Mouse (Mus musculus) stomach, postnatal 0 days (tissue): ENCODE data around the gene Card11. TPM values are rescaled to one million over a fixed set of nuclear protein-coding genes. Genes with fewer than 3 reads are reported as not detected.

Experiments
- ATAC-seq: fragments of 200-750 bp; cut with Nextera tagmentation; 2 replicates; pipeline ENCODE4 v1.8.0; 2017; ENCODE audit not compliant: low FRiP score, low TSS enrichment
- DNase-seq: peaks from one replicate; pipeline ENCODE4 v3.0.0-alpha.2; 2016; ENCODE audit warnings: low spot score
- H3K27ac ChIP-seq: fragments of 300-500 bp; sonication (generic); replicated peaks from 2 replicates; pipeline ENCODE4 v1.5.1; 2014; ENCODE audit warnings: mild to moderate bottlenecking, control low read depth
- H3K27me3 ChIP-seq: fragments of 300-500 bp; sonication (generic); 2 replicates; pipeline ENCODE4 v1.6.1; 2014; ENCODE audit warnings: low read length; ENCODE audit not compliant: control insufficient read depth, insufficient read depth
- H3K36me3 ChIP-seq: fragments of 300-500 bp; sonication (generic); 2 replicates; pipeline ENCODE4 v1.6.1; 2014; ENCODE audit warnings: low read length, mixed read lengths; ENCODE audit not compliant: control insufficient read depth, insufficient read depth
- H3K4me1 ChIP-seq: fragments of 300-500 bp; sonication (generic); replicated peaks from 2 replicates; pipeline ENCODE4 v1.6.1; 2014; ENCODE audit warnings: antibody characterized with exemption; ENCODE audit not compliant: control insufficient read depth, insufficient read depth
- H3K4me2 ChIP-seq: fragments of 300-500 bp; sonication (generic); replicated peaks from 2 replicates; pipeline ENCODE4 v1.6.1; 2014; ENCODE audit warnings: low read depth, mild to moderate bottlenecking, control low read depth, moderate library complexity
- H3K4me3 ChIP-seq: fragments of 300-500 bp; sonication (generic); 2 replicates; pipeline ENCODE4 v1.5.1; 2014; ENCODE audit warnings: low read depth, low read length, control low read depth
- H3K9ac ChIP-seq: fragments of 300-500 bp; sonication (generic); 2 replicates; pipeline ENCODE4 v1.6.1; 2014; ENCODE audit warnings: mild to moderate bottlenecking, low read length, control low read depth, mixed read lengths
- H3K9me3 ChIP-seq: fragments of 300-500 bp; sonication (generic); 2 replicates; pipeline ENCODE4 v1.6.1; 2016; ENCODE audit warnings: low read length; ENCODE audit not compliant: control insufficient read depth
- CTCF ChIP-seq: IDR thresholded peaks from 2 replicates; pipeline ENCODE4 v1.5.1; 2016; ENCODE audit warnings: antibody characterized with exemption, low read depth, mild to moderate bottlenecking, moderate library complexity
- EP300 ChIP-seq: optimal IDR thresholded peaks from 2 replicates; pipeline ENCODE3; 2016; ENCODE audit warnings: antibody characterized with exemption
- WGBS: fragments of 180-500 bp; shearing (Covaris S2); extraction: QIAGEN DNeasy Blood & Tissue Kit; methylation state at CpG from one replicate; pipeline ENCODE4 v1.1.7; 2014; 5-methylcytosine and 5-hydroxymethylcytosine counted together
- polyA plus RNA-seq: library from polyadenylated mRNA; unstranded; fragments of >200 nt; fragmentation: Nextera tagmentation; extraction: Ambion mirVana; gene quantifications from 2 replicates; pipeline ENCODE4 v1.2.1, GENCODE M21; 2015

The Card11 gene
- polyA plus RNA-seq, 1 experiment from 2014 or later: 0.13 TPM

DNA sequence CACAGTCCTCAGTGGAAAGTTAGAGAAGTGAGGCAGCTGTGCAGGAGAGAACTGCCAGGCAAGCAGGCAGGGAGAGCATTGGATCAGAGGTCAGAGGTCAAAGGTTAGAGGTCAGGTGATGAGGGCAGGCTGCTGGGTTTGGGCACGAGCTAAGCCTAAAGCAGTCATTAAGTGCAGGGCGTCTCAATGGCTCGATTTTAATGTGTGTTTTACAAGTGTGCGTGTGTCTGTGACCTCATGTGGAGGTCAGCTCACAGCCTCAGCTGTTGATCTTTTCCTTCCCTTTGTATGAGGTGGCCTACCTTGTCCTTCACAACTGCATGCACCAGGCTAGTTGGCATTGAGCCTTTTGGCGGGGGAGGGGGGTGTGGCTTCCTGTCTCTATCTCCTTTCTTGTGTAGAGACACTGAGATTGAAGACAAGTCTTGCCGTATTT, 19.0 kb downstream of the Card11 start:
- no peak overlapping the region for H3K9ac ChIP-seq
- H3K27me3 ChIP-seq: no peaks in the 10 kb centered on the region
- no peaks in the 10 kb centered on the region for H3K36me3 ChIP-seq
- ATAC-seq: no peak
- H3K4me2 ChIP-seq: no peak overlapping the region
- 27% methylated on average over 6 of the region's 6 CpGs for WGBS
- TF ChIP-seq CTCF (no peak), EP300 (no peak)
- no peak overlapping the region for H3K4me3 ChIP-seq
- H3K4me1 ChIP-seq: no peaks in the 10 kb centered on the region
- no peaks in the 10 kb centered on the region for H3K9me3 ChIP-seq
- DNase-seq: no peak
- no peak overlapping the region for H3K27ac ChIP-seq

DNA sequence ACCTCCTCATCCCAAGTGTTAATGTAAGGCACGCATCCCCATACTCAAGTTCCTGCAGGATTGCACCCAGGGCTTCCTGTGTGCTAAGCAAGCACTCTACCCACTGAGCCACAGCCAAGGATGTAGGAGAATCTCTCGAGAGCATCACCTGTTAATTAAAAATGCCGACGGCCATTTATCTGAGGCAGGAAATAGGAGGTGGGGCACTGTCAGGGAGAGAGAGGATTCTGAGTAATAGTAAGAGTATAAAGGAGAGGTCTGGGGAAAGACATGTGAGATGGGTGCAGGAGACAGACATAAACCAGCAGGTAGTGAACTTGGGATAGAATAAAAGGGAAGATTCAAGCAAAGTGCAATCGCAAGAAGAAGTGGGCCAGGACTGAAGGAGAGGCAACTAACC, 19.6 kb downstream of the Card11 start:
- H3K4me3 ChIP-seq: no peak overlapping the region

DNA sequence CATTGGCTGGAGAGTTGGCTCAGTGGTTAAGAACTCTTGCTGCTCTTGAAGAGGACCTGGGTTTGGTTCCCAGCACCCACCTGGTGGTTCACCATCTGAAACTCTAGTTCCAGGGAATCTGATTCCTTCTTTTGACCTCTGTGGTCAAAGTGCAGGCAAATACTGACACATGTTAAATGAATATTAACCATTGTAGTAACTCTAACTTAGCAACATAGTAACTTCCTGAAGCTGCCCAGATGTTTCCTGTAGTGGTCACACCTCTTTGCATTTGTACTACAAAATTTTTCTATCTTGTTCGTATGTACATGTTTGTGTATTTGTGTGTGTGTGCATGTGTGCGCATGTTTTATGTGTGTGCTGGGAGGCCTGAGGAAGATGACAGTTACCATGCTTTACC, 20.3 kb downstream of the Card11 start:
- Histone ChIP-seq H3K4me2 (no peak overlapping the region), H3K27ac (no peak overlapping the region), H3K4me1 (no peaks in the 10 kb centered on the region), H3K9ac (no peak overlapping the region), H3K4me3 (no peak overlapping the region), H3K27me3 (no peaks in the 10 kb centered on the region), H3K36me3 (no peaks in the 10 kb centered on the region), H3K9me3 (no peaks in the 10 kb centered on the region)
- 96% methylated on average over 2 of the region's 2 CpGs for WGBS
- ATAC-seq: no peak
- DNase-seq: no peak
- no peak for TF ChIP-seq CTCF
- TF ChIP-seq EP300: no peak

More for the DNA sequence above, 19.6 kb downstream of the Card11 start:
- no peaks in the 10 kb centered on the region for H3K9me3 ChIP-seq
- H3K27me3 ChIP-seq: no peaks in the 10 kb centered on the region
- DNase-seq: no peak
- no peak overlapping the region for H3K4me2 ChIP-seq
- ATAC-seq: no peak
- WGBS: 71% methylated on average over 5 of the region's 5 CpGs
- H3K9ac ChIP-seq: no peak overlapping the region
- no peak for TF ChIP-seq CTCF
- H3K27ac ChIP-seq: no peak overlapping the region
- H3K4me1 ChIP-seq: no peaks in the 10 kb centered on the region
- no peaks in the 10 kb centered on the region for H3K36me3 ChIP-seq

DNA sequence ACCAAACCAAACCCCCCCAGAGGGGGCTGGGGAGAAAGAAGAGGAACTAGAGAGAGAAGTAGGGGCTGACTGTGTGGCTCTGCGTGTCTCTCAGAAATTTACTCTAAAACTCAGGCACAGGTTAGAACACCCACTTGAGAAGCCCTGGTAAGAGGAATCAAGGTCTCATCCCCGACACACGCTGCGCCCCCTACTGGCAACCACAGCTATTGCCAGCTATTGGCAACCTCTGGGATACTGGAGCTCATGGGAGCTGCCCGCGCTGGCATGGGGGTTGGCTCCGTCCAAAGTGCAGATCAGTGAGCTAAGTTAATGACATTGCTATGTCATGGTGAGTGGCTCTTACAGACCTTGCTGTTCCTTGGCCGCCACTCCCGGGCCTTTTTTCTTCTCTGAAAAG, 37.4 kb downstream of the Card11 start:
- WGBS: 35% methylated on average over 9 of the region's 9 CpGs
- DNase-seq (no peak), ATAC-seq (no peak)
- Histone ChIP-seq H3K4me2 (no peak overlapping the region), H3K9me3 (no peaks in the 10 kb centered on the region), H3K27me3 (no peaks in the 10 kb centered on the region), H3K36me3 (no peaks in the 10 kb centered on the region), H3K27ac (no peak overlapping the region), H3K4me3 (no peak overlapping the region), H3K9ac (no peak overlapping the region), H3K4me1 (no peaks in the 10 kb centered on the region)
- TF ChIP-seq CTCF (peak; percentile 62), EP300 (no peak)

DNA sequence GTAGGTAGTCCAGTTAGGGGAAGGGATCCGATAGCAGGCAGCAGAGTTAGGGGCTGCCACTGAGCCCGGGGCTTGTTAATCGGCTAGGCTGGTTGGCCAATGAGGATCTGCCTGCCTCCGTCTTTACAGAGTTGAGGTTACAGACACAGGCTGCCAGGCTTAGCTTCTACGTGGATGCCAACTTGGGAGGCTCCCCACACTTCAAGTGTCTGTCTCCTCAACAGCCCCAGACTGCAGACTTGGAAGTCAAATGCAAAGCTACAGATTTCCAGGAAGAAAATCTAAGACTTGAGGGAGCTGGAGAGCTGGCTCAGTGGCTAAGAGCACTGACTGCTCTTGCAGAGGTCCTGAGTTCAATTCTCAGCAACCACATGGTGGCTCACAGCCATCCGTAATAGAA, 39.6 kb downstream of the Card11 start:
- DNase-seq (no peak), ATAC-seq (no peak)
- no peaks in the 10 kb centered on the region for H3K27me3 ChIP-seq
- H3K9ac ChIP-seq: no peak overlapping the region
- no peaks in the 10 kb centered on the region for H3K36me3 ChIP-seq
- H3K9me3 ChIP-seq: no peaks in the 10 kb centered on the region
- no peak overlapping the region for H3K4me2 ChIP-seq
- H3K27ac ChIP-seq: no peak overlapping the region
- no peak for TF ChIP-seq CTCF
- no peak for TF ChIP-seq EP300
- 88% methylated on average over 6 of the region's 6 CpGs for WGBS
- H3K4me3 ChIP-seq: no peak overlapping the region
- H3K4me1 ChIP-seq: no peaks in the 10 kb centered on the region

DNA sequence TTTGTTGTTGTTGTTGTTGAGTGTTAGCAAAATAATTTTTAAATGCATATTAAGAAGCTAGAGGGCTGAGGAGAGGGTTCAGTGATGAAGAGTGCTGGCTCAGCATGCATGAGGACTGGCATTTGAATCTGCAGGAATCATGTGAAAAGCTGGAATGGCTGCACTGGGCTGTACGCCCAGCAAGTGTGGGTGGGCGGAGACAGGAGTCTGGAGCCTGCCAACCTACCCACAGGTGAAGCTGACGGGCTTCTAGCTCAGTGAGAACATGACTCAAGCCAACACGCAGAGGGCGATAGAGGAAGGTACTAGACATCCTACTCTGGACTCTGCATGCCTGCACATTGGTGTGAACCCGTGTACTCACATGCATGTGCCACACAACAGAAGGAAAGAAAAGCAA, 41.2 kb downstream of the Card11 start:
- TF ChIP-seq EP300: no peak
- TF ChIP-seq CTCF: no peak
- ATAC-seq (no peak), DNase-seq (no peak)
- Histone ChIP-seq H3K27ac (no peak overlapping the region), H3K27me3 (no peaks in the 10 kb centered on the region), H3K4me1 (no peaks in the 10 kb centered on the region), H3K4me3 (no peak overlapping the region), H3K9ac (no peak overlapping the region), H3K4me2 (no peak overlapping the region), H3K36me3 (no peaks in the 10 kb centered on the region), H3K9me3 (no peaks in the 10 kb centered on the region)
- 65% methylated on average over 6 of the region's 6 CpGs for WGBS
